Mouse (Mus musculus): ENCODE data around the gene Ascl5. TPM values are rescaled to one million over a fixed set of nuclear protein-coding genes. Genes with fewer than 3 reads are reported as not detected.

Ascl5 gene
- total and polyA plus RNA-seq, 3 experiments, result not detected

DNA sequence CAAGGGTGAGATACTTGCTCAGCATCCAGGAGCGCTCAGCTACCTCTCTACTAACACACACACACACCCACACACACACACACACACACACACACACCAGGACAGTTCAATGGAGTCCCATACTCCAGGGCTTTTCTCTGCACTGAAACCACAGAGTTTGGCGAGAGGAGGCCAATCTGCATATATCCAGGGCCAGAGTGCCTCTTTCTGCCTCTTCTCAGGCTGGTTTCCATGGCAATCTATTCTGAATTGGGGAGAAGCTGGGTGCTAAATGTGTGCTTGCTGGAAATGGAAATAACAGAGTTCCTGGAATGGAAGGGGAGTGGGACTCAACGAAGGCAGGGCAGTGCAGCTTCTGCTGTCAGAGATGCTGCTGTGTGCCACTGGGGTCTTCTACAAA, 5.2 kb downstream of the Ascl5 start:
- Histone ChIP-seq H3K27ac (ENCODE audit: control insufficient read depth, low read depth, low read length) (no peak overlapping the region), H3K36me3 (ENCODE audit: control insufficient read depth in 1 of 2, insufficient read depth in 2 of 2, low read length in 2 of 2) (no peaks in the 10 kb centered on the region), H3K9ac (ENCODE audit: control insufficient read depth, low read depth, low read length, poor library complexity, severe bottlenecking) (no peak overlapping the region), H3K9me3 (replicated peaks; ENCODE audit: insufficient read depth, low read length) (no peaks in the 10 kb centered on the region), H3K27me3 (ENCODE audit: control insufficient read depth in 1 of 2, insufficient read depth in 2 of 2, low read length in 2 of 2) (no peaks in the 10 kb centered on the region; a peak in 1 of 4 replicates), H3K79me2 (ENCODE audit: control insufficient read depth, insufficient read depth, low read length, poor library complexity) (no peaks in the 10 kb centered on the region), H3K4me1 (ENCODE audit: control insufficient read depth in 1 of 2, insufficient read depth in 2 of 2, low read length in 2 of 2) (no peaks in the 10 kb centered on the region), H3K4me3 (ENCODE audit: control insufficient read depth in 1 of 2, insufficient read depth in 1 of 2, low read depth in 2 of 2, low read length in 2 of 2) (no peak overlapping the region)
- no peak for DNase-seq (ENCODE audit: low read depth, low spot score)
- TF ChIP-seq BHLHE40 (IDR thresholded peaks at IDR 0.05; ENCODE audit: borderline replicate concordance, low read depth, low read length) (no peak), MAX (IDR thresholded peaks at IDR 0.05; ENCODE audit: low read length) (no peak)

DNA sequence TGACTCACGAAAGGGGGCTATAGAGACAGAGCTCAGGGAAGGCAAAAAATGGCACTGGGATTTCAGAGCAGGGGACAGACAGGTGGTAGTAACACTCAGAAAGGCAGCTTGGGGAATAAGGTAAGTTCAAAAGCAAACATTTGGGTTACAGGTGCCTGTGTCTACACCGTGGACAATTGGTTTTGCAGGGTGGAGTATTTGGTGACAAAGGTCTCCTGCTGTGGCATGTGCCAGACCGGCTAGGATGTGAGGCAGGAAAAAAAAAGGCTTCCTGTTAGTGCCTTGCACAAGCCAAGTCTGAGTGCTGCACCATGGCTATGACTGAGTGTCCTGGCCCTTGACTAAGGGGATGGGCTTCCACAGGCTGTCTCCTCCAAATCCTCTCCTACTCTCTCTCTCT, 8.0 kb downstream of the Ascl5 start:
- Histone ChIP-seq H3K27me3 (ENCODE audit: control insufficient read depth in 1 of 2, insufficient read depth in 2 of 2, low read length in 2 of 2) (no peaks in the 10 kb centered on the region; a peak in 1 of 4 replicates), H3K4me3 (ENCODE audit: control insufficient read depth in 1 of 2, insufficient read depth in 1 of 2, low read depth in 2 of 2, low read length in 2 of 2) (no peak overlapping the region), H3K9ac (ENCODE audit: control insufficient read depth, low read depth, low read length, poor library complexity, severe bottlenecking) (no peak overlapping the region), H3K4me1 (ENCODE audit: control insufficient read depth in 1 of 2, insufficient read depth in 2 of 2, low read length in 2 of 2) (no peaks in the 10 kb centered on the region), H3K9me3 (replicated peaks; ENCODE audit: insufficient read depth, low read length) (no peaks in the 10 kb centered on the region), H3K36me3 (ENCODE audit: control insufficient read depth in 1 of 2, insufficient read depth in 2 of 2, low read length in 2 of 2) (no peaks in the 10 kb centered on the region), H3K27ac (ENCODE audit: control insufficient read depth, low read depth, low read length) (no peak overlapping the region), H3K79me2 (ENCODE audit: control insufficient read depth, insufficient read depth, low read length, poor library complexity) (no peaks in the 10 kb centered on the region)
- DNase-seq (ENCODE audit: low read depth, low spot score), result no peak
- no peak for TF ChIP-seq MXI1 (IDR thresholded peaks at IDR 0.05; ENCODE audit: low read depth, low read length)
- no peak for TF ChIP-seq MEF2A (IDR thresholded peaks at IDR 0.05; ENCODE audit: extremely low read depth, insufficient replicate concordance, low read depth, low read length, poor library complexity, severe bottlenecking)
- no peak for TF ChIP-seq CHD1 (IDR thresholded peaks at IDR 0.05; ENCODE audit: low read depth, low read length)
- TF ChIP-seq USF1 (IDR thresholded peaks at IDR 0.05; ENCODE audit: low read depth, low read length), result no peak
- no peak for TF ChIP-seq RCOR1 (IDR thresholded peaks at IDR 0.05; ENCODE audit: low read depth, low read length)
- TF ChIP-seq BHLHE40 (IDR thresholded peaks at IDR 0.05; ENCODE audit: borderline replicate concordance, low read depth, low read length), result no peak
- TF ChIP-seq NRF1 (IDR thresholded peaks at IDR 0.05; ENCODE audit: insufficient read depth, low read depth, low read length, poor library complexity, severe bottlenecking), result no peak
- TF ChIP-seq ZMIZ1 (IDR thresholded peaks at IDR 0.05; ENCODE audit: low read depth, low read length), result no peak
- no peak for TF ChIP-seq MYC (IDR thresholded peaks at IDR 0.05; ENCODE audit: low read depth, low read length)
- no peak for TF ChIP-seq CTCF (IDR thresholded peaks at IDR 0.05 in 2 of 3, conservative IDR thresholded peaks at IDR 0.05 in 1 of 3; ENCODE audit: control insufficient read depth in 1 of 3, insufficient read depth in 1 of 3, low read depth in 2 of 3, low read length in 3 of 3, poor library complexity in 1 of 3, severe bottlenecking in 1 of 3)
- TF ChIP-seq E2F4 (IDR thresholded peaks at IDR 0.05; ENCODE audit: borderline replicate concordance, low read depth, low read length), result no peak
- no peak for TF ChIP-seq USF2 (IDR thresholded peaks at IDR 0.05; ENCODE audit: borderline replicate concordance in 1 of 2, insufficient read depth in 1 of 2, low read depth in 1 of 2, low read length in 2 of 2)
- TF ChIP-seq MYB (IDR thresholded peaks at IDR 0.05; ENCODE audit: low read depth, low read length), result no peak
- TF ChIP-seq JUND (IDR thresholded peaks at IDR 0.05; ENCODE audit: low read depth, low read length), result no peak
- TF ChIP-seq TBP (IDR thresholded peaks at IDR 0.05; ENCODE audit: low read depth, low read length), result no peak
- no peak for TF ChIP-seq MAX (IDR thresholded peaks at IDR 0.05; ENCODE audit: low read length)
- no peak for TF ChIP-seq RAD21 (IDR thresholded peaks at IDR 0.05; ENCODE audit: low read depth, low read length)
- no peak for TF ChIP-seq ELF1 (IDR thresholded peaks at IDR 0.05; ENCODE audit: low read depth, low read length)

All from MEL (cell line).